Mouse (Mus musculus) CH12.LX (cell line): ENCODE measurements around the gene Pald1. TPM values are rescaled to one million over a fixed set of nuclear protein-coding genes. Genes with fewer than 3 reads are reported as not detected.

Experiments
- DNase-seq: peaks from one replicate; pipeline ENCODE4 v3.0.0-alpha.2; 2013; ENCODE audit errors: extremely low read depth
- H3K27ac ChIP-seq: 2 replicates; pipeline ENCODE4 v1.5.1; 2012; ENCODE audit warnings: low read depth, mild to moderate bottlenecking, control low read depth, moderate library complexity; ENCODE audit not compliant: insufficient read depth
- H3K27me3 ChIP-seq: replicated peaks from 2 replicates; pipeline ENCODE3; 2012; ENCODE audit warnings: inconsistent platforms
- H3K36me3 ChIP-seq, 2 experiments: replicated peaks in 1 of 2; 2 replicates each; pipeline versions ENCODE3 to v1.6.1; 2012; ENCODE audit warnings: inconsistent platforms in 1 of 2, low read length in 1 of 2, mild to moderate bottlenecking in 1 of 2, mixed read lengths in 1 of 2, moderate library complexity in 1 of 2; ENCODE audit not compliant: control insufficient read depth in 1 of 2, insufficient read depth in 1 of 2
- H3K4me1 ChIP-seq, 2 experiments: 2 replicates each; pipeline ENCODE4 v1.6.1; 2012; ENCODE audit warnings: inconsistent platforms in 1 of 2, moderate library complexity in 1 of 2; ENCODE audit not compliant: insufficient read depth in 2 of 2, control insufficient read depth in 1 of 2
- H3K4me2 ChIP-seq: 2 replicates; pipeline ENCODE4 v1.6.1; 2012; ENCODE audit warnings: low read depth, mild to moderate bottlenecking, control low read depth; ENCODE audit not compliant: poor library complexity, insufficient read depth, severe bottlenecking
- H3K4me3 ChIP-seq, 3 experiments: fragments of 150-350 bp in 1 of 3; sonication (generic) in 1 of 3; replicated peaks in 1 of 3; 2 replicates each; pipeline versions ENCODE3 to v1.5.1; 2011 to 2012; ENCODE audit warnings: low read depth in 2 of 3, low read length in 2 of 3, mild to moderate bottlenecking in 2 of 3, moderate library complexity in 2 of 3, control low read depth in 1 of 3, improper control_type of control experiment in 1 of 3, inconsistent platforms in 1 of 3, mixed read lengths in 1 of 3; ENCODE audit not compliant: poor library complexity in 1 of 3
- H3K79me2 ChIP-seq: replicated peaks from 2 replicates; pipeline ENCODE4 v1.6.1; 2012; ENCODE audit warnings: mild to moderate bottlenecking, moderate library complexity; ENCODE audit not compliant: control insufficient read depth, poor library complexity, insufficient read depth, severe bottlenecking; ENCODE audit errors: extremely low read depth
- H3K9ac ChIP-seq: 2 replicates; pipeline ENCODE4 v1.6.1; 2012; ENCODE audit warnings: low read depth, mild to moderate bottlenecking, control low read depth, moderate library complexity; ENCODE audit not compliant: insufficient read depth
- H3K9me3 ChIP-seq: replicated peaks from 2 replicates; pipeline ENCODE3; 2012; ENCODE audit warnings: low read length, inconsistent platforms, mixed read lengths
- BHLHE40 ChIP-seq: IDR thresholded peaks from 2 replicates; pipeline ENCODE4 v1.6.1; 2011; ENCODE audit warnings: mild to moderate bottlenecking, low read depth, low read length, improper control_type of control experiment
- CHD2 ChIP-seq: IDR thresholded peaks from 2 replicates; pipeline ENCODE4 v1.6.1; 2011; ENCODE audit warnings: low read length, improper control_type of control experiment
- E2F4 ChIP-seq: IDR thresholded peaks from 2 replicates; pipeline ENCODE4 v1.6.1; 2011; ENCODE audit warnings: low read depth, low read length, improper control_type of control experiment; ENCODE audit not compliant: insufficient replicate concordance
- ELF1 ChIP-seq: IDR thresholded peaks from 2 replicates; pipeline ENCODE4 v1.6.1; 2014; ENCODE audit warnings: low read depth, mild to moderate bottlenecking, inconsistent platforms, low read length, improper control_type of control experiment
- ETS1 ChIP-seq: conservative IDR thresholded peaks from 2 replicates; pipeline ENCODE4 v1.6.1; 2012; ENCODE audit warnings: low read depth, mild to moderate bottlenecking, inconsistent platforms, low read length, improper control_type of control experiment, moderate library complexity
- IRF4 ChIP-seq: IDR thresholded peaks from 2 replicates; pipeline ENCODE4 v1.6.1; 2014; ENCODE audit warnings: low read depth, mild to moderate bottlenecking, inconsistent platforms, low read length, improper control_type of control experiment
- KAT2A ChIP-seq: IDR thresholded peaks from 2 replicates; pipeline ENCODE4 v1.6.1; 2012; ENCODE audit warnings: low read length, improper control_type of control experiment, inconsistent platforms; ENCODE audit not compliant: insufficient replicate concordance
- MAFK ChIP-seq: IDR thresholded peaks from 2 replicates; pipeline ENCODE4 v1.6.1; 2011; ENCODE audit warnings: low read length, improper control_type of control experiment; ENCODE audit not compliant: insufficient replicate concordance
- MAX ChIP-seq: IDR thresholded peaks from 2 replicates; pipeline ENCODE4 v1.6.1; 2011; ENCODE audit warnings: low read length, improper control_type of control experiment
- MAZ ChIP-seq: IDR thresholded peaks from 2 replicates; pipeline ENCODE4 v1.6.1; 2012; ENCODE audit warnings: low read depth, mild to moderate bottlenecking, inconsistent platforms, low read length, improper control_type of control experiment, moderate library complexity
- MEF2A ChIP-seq: IDR thresholded peaks from 2 replicates; pipeline ENCODE4 v1.6.1; 2014; ENCODE audit warnings: low read depth, mild to moderate bottlenecking, inconsistent platforms, low read length, improper control_type of control experiment, borderline replicate concordance
- MXI1 ChIP-seq: IDR thresholded peaks from 2 replicates; pipeline ENCODE4 v1.6.1; 2011; ENCODE audit warnings: mild to moderate bottlenecking, low read depth, low read length, improper control_type of control experiment
- NELFE ChIP-seq: IDR thresholded peaks from 2 replicates; pipeline ENCODE4 v1.6.1; 2011; ENCODE audit warnings: low read depth, low read length, improper control_type of control experiment
- PAX5 ChIP-seq: IDR thresholded peaks from 2 replicates; pipeline ENCODE4 v1.6.1; 2012; ENCODE audit warnings: low read length, inconsistent platforms, mixed read lengths
- POLR2A ChIP-seq: IDR thresholded peaks from 2 replicates; pipeline ENCODE4 v1.6.1; 2011; ENCODE audit warnings: low read depth, mild to moderate bottlenecking, improper control_type of control experiment, low read length
- POLR2AphosphoS2 ChIP-seq: IDR thresholded peaks from 2 replicates; pipeline ENCODE4 v1.6.1; 2011; ENCODE audit warnings: low read depth, low read length, improper control_type of control experiment
- RCOR1 ChIP-seq: conservative IDR thresholded peaks from 2 replicates; pipeline ENCODE4 v1.6.1; 2012; ENCODE audit warnings: low read depth, mild to moderate bottlenecking, inconsistent platforms, low read length, improper control_type of control experiment
- SIN3A ChIP-seq: IDR thresholded peaks from 2 replicates; pipeline ENCODE4 v1.6.1; 2012; ENCODE audit warnings: low read length, improper control_type of control experiment, inconsistent platforms
- SMC3 ChIP-seq: IDR thresholded peaks from 2 replicates; pipeline ENCODE4 v1.6.1; 2011; ENCODE audit warnings: low read depth, low read length, improper control_type of control experiment
- TBP ChIP-seq: conservative IDR thresholded peaks from 2 replicates; pipeline ENCODE4 v1.6.1; 2011; ENCODE audit warnings: low read depth, low read length, improper control_type of control experiment
- UBTF ChIP-seq: IDR thresholded peaks from 2 replicates; pipeline ENCODE4 v1.6.1; 2012; ENCODE audit warnings: low read depth, mild to moderate bottlenecking, inconsistent platforms, low read length, improper control_type of control experiment, moderate library complexity
- USF1 ChIP-seq: IDR thresholded peaks from 2 replicates; pipeline ENCODE4 v1.6.1; 2014; ENCODE audit warnings: low read depth, mild to moderate bottlenecking, inconsistent platforms, low read length, improper control_type of control experiment
- USF2 ChIP-seq: conservative IDR thresholded peaks from 2 replicates; pipeline ENCODE4 v1.6.1; 2011; ENCODE audit warnings: low read depth, low read length, improper control_type of control experiment
- ZC3H11A ChIP-seq: IDR thresholded peaks from 2 replicates; pipeline ENCODE4 v1.6.1; 2012; ENCODE audit warnings: low read depth, mild to moderate bottlenecking, inconsistent platforms, low read length, improper control_type of control experiment
- ZKSCAN1 ChIP-seq: IDR thresholded peaks from 2 replicates; pipeline ENCODE4 v1.6.1; 2012; ENCODE audit warnings: low read depth, inconsistent platforms, low read length, improper control_type of control experiment, borderline replicate concordance
- ZMIZ1 ChIP-seq: IDR thresholded peaks from 2 replicates; pipeline ENCODE4 v1.6.1; 2012; ENCODE audit warnings: low read depth, mild to moderate bottlenecking, inconsistent platforms, low read length, improper control_type of control experiment
- dilution Hi-C: fragments of 300-500 bp; cut with MboI; formaldehyde crosslinking; loops from 2 replicates; pipeline ENCODE4 v1.14.3; 2020; ENCODE audit warnings: low sequenced_read_pairs; ENCODE audit not compliant: extremely low pct_unique_long_range_greater_than_20kb, extremely low pct_ligation_motif_present
- in situ Hi-C: fragments of 300-500 bp; cut with MboI; formaldehyde crosslinking; loops from 3 replicates; pipeline ENCODE4 v1.14.3; 2019; ENCODE audit warnings: low sequenced_read_pairs, low pct_ligation_motif_present, low pct_unique_long_range_greater_than_20kb, mixed read lengths
- polyA plus RNA-seq: library from polyadenylated mRNA; unstranded; fragments of >175 nt; gene quantifications from 2 replicates; pipeline ENCODE4 v1.2.1, GENCODE M21; 2012; ENCODE audit warnings: low read depth; ENCODE audit not compliant: insufficient read length
- total RNA-seq, 2 experiments: library from RNA; depleted of rRNA; stranded (reverse); fragments of 300-350 nt in 1 of 2; fragments of >200 nt in 1 of 2; gene quantifications; 2 replicates each; pipeline ENCODE4 v1.2.3; 2012 to 2014

Gene Pald1
- total and polyA plus RNA-seq, 3 experiments, result 1.5 to 2.0 (median 1.5) TPM

- no peak overlapping the region for H3K27ac ChIP-seq
Observed at GRCm38 (mm10) chr10:61380186-61380585, 3.1 kb downstream of the Pald1 start.

GRCm38 (mm10) chr10:61379340-61380040, 3.8 kb downstream of the Pald1 start:
- Histone ChIP-seq H3K36me3 (no peaks in the 10 kb centered on the region), H3K79me2 (no peaks in the 10 kb centered on the region), H3K4me3 (no peak overlapping the region), H3K9me3 (no peaks in the 10 kb centered on the region), H3K9ac (no peak overlapping the region), H3K27me3 (peaks cover 17% of the 10 kb centered on the region), H3K4me1 (peaks cover 13 to 37% of the 10 kb centered on the region in 2 experiments), H3K27ac (no peak overlapping the region), H3K4me2 (no peak overlapping the region)
- in situ Hi-C loops, result no loop called here
- dilution Hi-C loops, result no loop called here
- TF ChIP-seq CHD2, result no peak
- TF ChIP-seq ZC3H11A, result no peak
- no peak for TF ChIP-seq SIN3A
- no peak for TF ChIP-seq NELFE
- no peak for TF ChIP-seq MXI1
- TF ChIP-seq USF1, result no peak
- TF ChIP-seq KAT2A, result no peak
- no peak for TF ChIP-seq MAX
- TF ChIP-seq ZKSCAN1, result no peak
- no peak for TF ChIP-seq TBP
- TF ChIP-seq POLR2A, result no peak
- no peak for TF ChIP-seq ETS1
- no peak for TF ChIP-seq RCOR1
- no peak for TF ChIP-seq E2F4
- TF ChIP-seq BHLHE40, result no peak
- DNase-seq, result no peak

More at GRCm38 (mm10) chr10:61380186-61380585, 3.1 kb downstream of the Pald1 start:
- dilution Hi-C loops (no loop called here), in situ Hi-C loops (no loop called here)
- peaks cover 19% of the 10 kb centered on the region for H3K27me3 ChIP-seq
- H3K9me3 ChIP-seq, result no peaks in the 10 kb centered on the region
- H3K9ac ChIP-seq, result no peak overlapping the region
- no peaks in the 10 kb centered on the region for H3K36me3 ChIP-seq
- peaks cover 7 to 32% of the 10 kb centered on the region in 2 experiments for H3K4me1 ChIP-seq
- no peak for TF ChIP-seq ZMIZ1
- no peak for TF ChIP-seq NELFE
- TF ChIP-seq SMC3, result no peak
- TF ChIP-seq E2F4, result no peak
- TF ChIP-seq MAZ, result no peak
- TF ChIP-seq UBTF, result no peak
- TF ChIP-seq ZKSCAN1, result no peak
- TF ChIP-seq MXI1, result no peak
- no peak for TF ChIP-seq RCOR1
- TF ChIP-seq SIN3A, result no peak
- TF ChIP-seq ELF1, result no peak
- TF ChIP-seq POLR2AphosphoS2, result no peak
- no peak for TF ChIP-seq MAFK
- TF ChIP-seq PAX5, result no peak
- no peak for TF ChIP-seq ZC3H11A
- TF ChIP-seq IRF4, result no peak
- no peak for TF ChIP-seq USF2
- no peak for TF ChIP-seq ETS1
- no peak for TF ChIP-seq MEF2A
- TF ChIP-seq CHD2, result no peak
- TF ChIP-seq, all 38 proteins: peak for 0
- no peak for DNase-seq
- H3K79me2 ChIP-seq, result no peaks in the 10 kb centered on the region
- H3K4me2 ChIP-seq, result no peak overlapping the region
- H3K4me3 ChIP-seq, result no peak overlapping the region
